Mouse (Mus musculus) mature B cell (primary cell): ENCODE measurements around the gene Cdc25b.

Source experiments
- in situ Hi-C: fragments of 300-500 bp; cut with MboI; formaldehyde crosslinking; loops from 2 replicates; pipeline ENCODE4 v1.14.3; 2019

Cdc25b gene

DNA sequence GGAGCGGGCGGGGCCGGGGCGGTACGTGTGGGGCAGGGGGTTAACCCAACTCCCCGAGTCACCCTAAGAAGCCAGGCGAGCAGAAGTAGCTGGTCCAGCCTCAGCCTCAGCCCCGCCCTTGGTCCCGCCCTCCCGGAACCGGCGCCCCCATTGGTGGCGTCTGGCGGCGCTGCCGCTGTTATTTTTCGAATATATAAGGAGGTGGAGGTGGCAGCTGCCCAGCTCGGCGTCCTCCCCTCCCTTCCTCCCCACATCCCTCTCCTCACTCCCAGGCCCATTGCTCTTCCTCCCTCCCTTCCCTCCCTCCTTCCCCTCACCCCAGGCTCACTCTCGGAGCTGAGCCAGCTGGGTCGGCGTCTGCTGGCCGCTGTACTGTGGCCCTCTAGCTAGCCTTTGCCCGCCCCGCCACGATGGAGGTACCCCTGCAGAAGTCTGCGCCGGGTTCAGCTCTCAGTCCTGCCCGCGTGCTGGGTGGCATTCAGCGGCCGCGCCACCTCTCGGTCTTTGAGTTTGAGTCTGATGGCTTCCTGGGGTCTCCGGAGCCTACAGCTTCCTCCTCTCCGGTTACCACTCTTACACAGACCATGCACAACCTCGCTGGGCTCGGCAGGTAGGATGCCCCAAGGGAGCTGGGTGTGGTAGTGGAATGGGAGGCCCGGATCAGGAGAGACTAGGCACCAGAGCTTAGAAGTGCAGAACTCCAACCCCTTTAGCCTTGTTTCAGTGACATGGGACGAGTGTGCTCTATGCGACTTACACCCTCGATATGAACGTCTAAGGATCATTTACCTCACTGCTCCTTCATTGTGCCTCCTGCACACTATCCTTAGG lies at the start of gene Cdc25b, which contains the start of gene Spef1:
Cdc25b (plus strand) TSS at position 179 of the 831 bp plus-strand sequence.
Spef1 (minus strand) TSS at position 512 of the 831 bp plus-strand sequence.
- in situ Hi-C loops = no loop called here

DNA sequence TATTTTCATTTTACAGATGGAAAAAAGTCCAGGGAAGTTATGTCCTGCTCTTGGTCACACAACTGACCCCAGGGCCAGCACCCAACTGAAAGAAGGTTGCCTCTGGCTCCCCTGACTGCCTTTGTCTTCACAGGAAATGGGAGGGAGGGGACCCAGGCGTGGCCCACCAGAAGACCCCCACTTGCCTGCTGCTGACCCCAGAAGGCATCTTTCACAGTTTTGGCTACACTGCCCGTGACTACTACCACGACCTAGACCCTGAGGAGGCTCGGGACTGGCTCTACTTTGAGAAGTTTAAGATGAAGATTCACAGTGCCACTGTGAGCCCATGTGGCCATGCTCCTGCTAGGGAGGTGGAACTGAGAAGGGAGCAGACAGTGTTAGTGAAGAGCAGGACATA lies 48.5 kb upstream of the Cdc25b start:
- in situ Hi-C loops = no loop called here

DNA sequence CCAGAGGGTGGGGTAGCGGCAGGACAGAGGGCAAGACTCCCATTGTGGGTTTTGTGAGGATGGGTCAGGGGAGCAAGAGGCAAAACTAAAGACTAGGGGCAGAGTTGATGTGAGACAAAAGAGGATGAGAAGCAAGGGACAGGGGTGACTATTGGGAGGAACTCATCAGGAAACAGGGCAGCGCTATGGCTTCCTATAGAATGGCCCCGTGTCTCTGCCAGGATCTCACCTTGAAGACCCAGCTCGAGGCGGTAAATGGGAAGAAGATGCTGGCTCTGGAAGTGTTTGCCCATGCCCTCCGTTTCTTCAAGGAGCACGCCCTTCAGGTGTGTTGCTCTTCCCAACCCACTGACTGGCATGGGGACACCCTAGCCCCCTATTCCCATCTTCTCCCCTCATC lies 48.0 kb upstream of the Cdc25b start:
- in situ Hi-C loops = no loop called here

DNA sequence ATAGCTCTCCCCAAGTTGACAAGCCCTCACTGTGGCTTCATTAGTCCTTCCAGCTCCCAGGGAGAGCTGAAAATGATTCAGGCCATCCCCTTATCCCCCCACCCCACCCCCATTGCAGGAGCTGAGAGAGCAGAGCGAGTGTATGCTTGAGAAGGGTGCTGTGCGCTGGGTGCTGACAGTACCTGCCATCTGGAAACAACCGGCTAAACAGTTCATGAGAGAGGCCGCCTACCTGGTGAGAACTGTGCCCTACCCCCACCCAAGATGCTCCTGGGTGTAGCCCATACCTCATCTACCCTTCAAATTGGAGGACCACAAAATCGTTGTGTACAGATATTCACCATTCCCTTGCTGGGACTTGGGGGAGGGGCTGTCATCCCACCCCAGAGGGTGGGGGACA lies 47.5 kb upstream of the Cdc25b start:
- in situ Hi-C loops = no loop called here

DNA sequence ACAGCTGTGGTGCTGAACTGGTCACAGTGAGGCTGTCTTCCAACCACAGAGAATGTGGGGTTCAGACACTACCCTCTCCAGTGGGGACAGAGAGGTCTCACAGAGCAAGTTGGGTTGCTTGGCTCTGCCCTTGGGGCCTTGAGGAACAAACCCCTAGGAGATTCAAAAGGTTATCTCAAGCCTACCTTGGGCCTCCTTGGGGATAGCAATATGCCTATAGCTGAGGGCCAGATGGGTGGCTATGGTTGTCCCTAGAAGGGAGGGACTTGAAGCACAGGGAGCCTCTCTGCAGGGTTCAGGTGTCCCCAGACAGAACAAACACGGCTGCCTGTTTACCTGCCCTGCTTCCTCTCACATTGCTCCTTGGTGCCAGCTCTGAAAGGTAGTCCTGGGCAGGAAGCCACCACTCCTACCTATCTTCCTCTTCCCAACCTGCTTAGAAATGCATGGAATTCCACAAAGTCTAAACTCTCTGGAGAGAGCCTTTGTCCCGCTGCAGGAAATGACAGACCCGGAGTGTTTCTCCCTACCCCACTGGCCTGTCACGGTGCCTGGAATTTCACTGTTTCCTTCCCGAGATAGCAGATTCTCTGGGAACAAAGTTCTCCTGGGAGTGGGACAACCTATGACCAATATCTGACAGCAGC lies 46.7 kb upstream of the Cdc25b start:
- in situ Hi-C loops = no loop called here

DNA sequence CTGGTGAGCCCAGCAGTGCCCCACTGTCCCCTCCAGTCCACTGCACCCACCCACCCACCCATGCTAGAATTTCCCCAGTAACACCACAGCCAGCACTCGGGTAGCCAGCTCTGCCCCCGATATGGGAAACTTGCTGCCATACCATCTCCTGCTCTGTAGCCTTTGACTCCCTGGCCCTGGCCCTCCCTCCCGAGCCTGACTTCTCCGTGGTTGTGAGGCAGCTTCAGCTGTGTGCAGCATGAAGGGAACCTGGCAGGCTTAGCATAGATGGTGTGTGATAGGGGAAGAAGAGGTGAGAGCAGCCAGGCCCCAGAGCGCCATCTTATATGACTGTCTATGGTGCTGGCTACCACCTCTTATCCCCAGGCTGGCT lies 46.2 kb upstream of the Cdc25b start:
- in situ Hi-C loops = no loop called here

DNA sequence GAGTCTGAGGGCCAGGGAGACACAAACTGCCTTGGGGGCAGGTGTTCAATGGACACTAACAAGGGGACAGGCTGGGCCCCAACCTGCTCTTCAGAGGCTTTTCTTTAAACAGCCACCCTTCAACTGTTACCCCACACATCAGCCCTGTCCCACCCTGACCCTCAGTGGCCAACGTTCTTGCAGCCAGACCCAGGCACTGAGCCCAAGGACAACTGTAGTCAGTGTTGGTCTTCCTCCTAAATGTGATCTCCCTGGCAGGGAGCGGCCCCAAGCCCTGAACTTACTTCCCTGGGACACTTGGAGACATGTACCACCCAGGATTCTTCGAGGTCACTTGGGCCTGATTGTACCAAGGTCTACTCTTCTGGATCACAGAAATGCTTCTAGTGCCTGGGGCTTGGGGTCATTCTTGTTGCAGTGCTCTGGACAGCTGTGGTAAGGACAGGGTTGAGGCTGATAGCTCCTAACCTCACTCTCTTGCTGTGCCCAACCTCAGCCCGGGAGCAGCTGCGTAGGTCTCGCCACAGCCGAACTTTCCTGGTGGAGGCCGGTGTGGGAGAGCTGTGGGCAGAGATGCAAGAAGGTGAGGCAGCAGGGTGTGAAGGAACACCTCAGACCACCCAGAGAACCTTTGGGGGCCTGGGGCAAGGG lies 45.3 kb upstream of the Cdc25b start:
- in situ Hi-C loops = no loop called here

DNA sequence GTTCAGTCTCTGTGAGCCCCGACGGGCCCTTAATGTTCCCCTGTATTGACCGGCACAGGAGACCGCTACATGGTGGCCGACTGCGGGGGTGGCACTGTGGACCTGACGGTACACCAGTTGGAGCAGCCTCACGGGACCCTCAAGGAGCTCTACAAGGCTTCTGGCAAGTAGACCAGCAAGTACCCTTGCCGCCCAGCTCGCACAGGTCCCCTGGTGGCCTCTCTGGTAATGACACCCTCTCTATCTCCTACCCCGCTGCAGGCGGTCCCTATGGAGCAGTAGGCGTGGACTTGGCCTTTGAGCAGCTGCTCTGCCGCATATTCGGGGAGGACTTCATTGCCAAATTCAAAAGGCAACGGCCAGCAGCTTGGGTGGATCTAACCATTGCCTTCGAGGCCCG lies 44.2 kb upstream of the Cdc25b start:
- in situ Hi-C loops = no loop called here

DNA sequence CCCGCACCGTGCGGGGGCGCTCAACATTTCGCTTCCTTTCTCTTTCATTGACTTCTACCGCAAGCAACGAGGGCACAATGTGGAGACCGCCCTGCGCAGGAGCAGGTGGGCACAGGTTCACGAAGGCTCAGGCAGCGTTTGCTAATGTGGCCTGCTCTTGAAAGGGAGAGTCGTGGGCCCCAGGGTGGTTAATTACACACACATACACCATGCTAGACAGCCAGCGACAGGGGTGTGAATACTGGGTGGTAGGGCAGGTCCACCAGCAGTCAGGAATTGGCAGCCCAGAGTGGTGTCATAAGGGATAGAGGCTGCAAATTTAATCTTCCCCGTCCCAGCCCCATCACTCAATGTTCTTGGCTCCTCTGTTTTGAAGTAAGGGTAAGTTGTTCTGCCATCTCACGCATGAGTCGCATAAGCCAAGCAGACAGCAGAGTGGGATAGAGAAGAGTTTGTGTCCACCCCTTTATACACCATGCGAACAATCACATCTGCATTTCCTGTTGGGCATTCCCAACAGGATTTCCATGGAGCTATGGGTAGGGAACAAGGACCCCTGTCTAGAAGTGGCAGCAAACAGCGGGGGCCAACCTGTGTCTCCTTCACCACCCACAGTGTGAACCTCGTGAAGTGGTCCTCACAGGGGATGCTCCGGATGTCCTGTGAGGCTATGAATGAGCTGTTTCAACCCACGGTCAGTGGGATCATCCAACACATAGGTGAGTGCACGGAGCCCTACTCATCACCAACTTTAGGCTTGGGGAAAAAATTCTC lies 43.6 kb upstream of the Cdc25b start:
- in situ Hi-C loops = no loop called here

DNA sequence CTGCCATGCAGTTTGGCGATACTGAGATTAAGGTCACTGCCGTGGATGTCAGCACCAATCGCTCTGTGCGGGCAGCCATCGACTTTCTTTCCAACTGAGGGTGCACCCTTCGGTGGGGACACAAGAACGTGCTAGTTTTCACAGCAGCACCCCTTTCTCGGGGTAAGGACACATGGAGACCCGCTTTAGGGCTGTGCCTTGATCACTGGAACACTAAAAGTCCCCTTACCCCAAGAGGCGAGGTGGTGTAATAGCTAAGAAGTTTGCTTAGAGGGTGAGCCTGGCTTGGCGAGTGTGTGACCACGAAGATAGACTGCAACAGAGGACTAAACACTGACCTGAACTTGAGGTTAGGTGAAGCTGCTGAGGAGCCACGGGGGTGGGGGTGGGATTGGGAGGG lies 41.6 kb upstream of the Cdc25b start:
- in situ Hi-C loops = no loop called here

DNA sequence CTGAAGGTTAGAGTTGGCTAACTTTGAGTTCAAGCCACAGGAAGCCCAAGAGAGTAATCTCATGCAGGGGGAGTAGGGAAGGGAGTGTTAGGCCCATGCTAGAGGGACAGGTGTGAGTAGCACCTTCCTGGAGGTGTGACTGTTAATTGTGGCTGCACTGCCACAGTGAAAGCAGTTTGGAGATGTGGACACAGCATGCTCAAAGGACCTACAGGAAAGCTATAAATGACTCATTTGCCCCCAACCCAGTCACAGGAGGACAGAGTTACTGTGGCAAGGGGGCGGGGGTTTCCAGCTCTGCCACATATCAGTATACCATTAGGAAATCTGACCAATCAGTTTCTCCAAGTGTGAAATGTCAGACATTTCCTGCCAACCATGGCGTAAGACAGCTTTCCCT lies 41.2 kb upstream of the Cdc25b start:
- in situ Hi-C loops = no loop called here

DNA sequence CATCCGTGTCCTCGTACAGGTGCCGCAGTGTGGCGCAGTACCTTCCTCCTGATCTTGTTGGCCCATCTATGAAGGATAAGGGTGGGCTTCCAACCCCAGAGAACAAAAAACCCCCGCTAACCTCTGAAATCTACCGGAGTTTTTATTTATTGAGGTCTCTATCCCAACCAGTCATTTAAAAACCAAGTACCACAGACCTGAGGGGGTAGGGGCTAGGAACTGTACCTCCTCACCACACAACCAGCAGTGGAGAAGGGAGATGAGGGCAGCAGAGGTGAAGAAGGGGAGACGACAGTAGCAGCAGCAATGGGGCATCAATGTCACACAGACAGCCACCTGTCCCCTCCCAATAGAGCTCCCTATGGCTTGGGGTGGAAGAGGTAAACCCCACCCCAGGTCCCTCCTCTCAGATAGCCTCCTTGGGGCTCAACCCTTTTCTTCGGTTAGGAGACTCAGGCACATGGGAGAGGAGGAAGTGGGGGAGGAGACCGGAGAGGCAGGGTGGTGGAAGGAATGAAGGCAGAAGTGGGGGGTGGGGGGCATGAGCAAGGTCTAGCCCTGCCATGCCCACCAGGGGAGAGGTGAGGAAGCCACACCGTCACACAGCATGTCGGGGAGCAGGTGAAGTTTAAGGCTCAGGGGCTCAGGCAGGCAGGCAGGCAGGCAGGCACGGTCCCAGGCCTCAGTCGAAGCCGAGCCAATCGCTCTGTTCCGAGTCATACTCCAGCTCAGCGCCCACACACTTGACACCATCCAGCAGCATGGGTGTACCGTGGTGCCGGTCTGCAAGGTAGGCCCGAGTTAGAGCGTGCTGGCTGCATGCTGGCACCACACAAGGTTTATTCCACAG lies 40.3 kb upstream of the Cdc25b start:
- in situ Hi-C loops = no loop called here

DNA sequence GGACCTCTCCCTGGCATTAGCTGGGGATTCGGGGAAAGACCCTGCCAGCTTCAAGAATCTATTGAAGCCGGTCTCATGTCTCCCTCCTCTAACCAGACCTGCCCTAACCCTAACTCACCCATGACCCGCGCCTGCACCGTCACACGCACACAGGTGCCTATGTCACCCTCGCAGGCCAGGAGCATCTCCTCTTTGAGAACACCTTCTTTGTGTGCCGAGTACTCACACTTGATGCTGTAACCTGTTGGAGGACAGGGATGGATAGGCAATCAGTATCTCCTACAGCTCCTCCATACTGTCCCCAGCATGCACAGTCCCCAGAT lies 39.7 kb upstream of the Cdc25b start:
- in situ Hi-C loops = no loop called here

DNA sequence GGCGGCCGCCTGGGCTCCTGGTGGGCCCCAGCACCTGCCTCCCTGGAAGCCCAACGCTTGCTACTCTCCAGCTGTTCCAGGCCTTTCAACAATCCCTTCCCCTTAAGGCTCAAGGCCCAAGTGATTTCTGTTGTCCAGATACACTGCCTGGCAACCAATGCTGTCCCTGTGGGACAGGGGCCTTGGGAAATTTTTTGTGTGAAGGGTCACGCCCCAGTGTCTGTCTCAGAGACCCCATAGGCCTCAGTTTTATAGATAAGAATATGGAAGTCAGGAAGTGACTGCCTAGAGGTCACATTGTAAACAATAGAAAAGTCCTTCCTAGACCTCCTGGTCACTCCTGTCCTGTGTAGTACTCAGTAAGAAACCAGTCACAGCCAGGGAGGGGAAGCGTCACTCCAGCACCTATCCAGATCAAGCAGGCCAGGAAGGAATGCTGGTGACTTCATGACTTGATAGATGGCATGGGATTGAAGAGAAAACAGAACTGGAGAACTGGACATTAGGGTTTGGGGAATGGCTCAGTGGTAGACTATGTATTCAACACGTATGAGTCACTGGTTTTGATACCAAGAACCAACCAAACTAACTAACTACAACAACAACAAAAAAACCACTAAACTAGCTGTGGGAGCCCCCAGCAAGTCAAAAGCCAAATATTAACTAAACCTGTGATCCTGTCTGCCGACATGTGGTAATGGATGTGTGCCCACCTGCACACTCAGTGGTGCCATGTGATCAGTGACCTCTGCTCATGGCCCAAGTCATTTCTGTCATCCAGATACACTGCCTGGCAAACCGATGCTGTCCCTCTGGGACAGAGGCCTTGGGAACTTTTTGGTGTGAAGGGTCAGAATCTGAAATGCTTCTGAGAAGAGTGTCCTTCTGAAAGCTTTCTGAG lies 38.1 kb upstream of the Cdc25b start:
- in situ Hi-C loops = no loop called here

DNA sequence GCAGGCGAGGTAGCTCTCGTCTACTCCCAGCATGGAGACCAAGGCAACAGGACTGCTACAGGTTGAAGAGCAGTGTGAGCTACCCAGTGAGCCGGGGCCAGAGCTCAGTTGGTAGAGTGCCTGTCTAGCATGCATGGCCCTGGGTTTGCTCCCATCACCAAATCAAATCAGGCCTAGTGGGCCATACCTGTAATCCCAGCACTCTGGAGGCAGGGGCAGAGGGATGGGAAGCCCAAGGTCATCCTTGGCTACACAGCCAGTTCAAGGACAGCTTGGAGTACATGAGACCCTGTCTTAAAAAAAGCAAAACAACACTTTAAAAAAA lies 37.5 kb upstream of the Cdc25b start:
- in situ Hi-C loops = no loop called here

DNA sequence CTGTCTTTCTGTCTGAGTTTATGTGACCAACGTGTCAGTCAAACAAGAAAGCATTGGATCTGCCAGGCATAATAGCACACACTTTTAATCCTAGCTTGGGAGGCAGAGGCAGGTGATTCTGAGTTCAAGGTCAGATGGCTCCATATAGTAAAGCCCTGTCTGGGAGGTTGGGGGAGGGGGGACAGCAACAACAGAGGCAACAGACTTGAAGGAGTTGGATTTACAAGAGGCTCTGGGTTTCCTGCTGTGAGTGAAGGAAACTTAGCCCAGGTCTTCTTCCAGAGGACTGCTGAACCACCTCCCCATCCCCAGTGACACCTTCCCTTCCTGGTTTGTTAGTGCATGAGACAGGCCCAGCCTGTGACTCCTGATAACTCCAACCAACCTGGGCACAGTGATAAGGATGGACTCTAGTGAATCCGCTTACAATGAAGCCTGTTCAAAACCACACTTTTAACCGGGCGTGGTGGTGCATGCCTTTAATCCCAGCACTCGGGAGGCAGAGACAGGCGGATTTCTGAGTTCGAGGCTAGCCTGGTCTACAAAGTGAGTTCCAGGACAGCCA lies 34.5 kb upstream of the Cdc25b start:
- in situ Hi-C loops = no loop called here

DNA sequence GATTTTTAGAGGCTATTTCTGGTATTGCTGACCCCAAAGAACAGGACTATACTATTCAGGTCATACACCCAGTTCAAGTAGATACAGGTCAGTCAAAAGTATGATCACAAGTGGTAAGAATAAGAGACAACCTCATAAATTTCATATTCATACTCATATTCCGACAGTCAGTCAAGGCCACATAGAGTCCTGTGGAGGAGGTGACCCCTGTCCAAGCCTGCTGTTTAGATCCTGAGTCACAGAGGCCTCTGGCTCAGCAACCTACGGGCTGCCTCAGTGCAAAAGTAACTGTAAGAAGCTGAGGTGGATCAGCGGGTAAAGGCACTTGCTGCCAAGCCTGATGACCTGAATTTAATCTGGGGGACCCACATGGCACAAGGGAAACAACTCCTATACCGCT lies 32.7 kb upstream of the Cdc25b start:
- in situ Hi-C loops = no loop called here

DNA sequence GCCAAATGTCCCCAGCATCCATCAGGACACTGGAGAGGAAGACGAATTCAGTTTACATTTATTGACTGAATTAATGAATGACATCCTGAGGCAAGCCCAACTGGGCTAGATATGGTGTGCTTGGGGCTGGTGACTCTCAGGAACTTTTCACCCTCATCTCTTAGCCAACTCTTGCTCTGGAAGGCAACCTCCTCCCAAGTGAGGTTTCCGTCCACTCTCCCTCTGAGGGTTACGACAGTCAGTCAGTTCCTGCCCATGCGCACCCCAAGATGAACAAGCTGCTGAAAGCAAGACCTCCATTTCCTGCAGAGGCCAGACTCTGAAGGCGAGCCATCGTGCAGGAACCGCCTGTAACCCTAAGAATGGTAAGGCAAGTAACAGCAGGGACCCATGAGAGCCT lies 29.8 kb upstream of the Cdc25b start:
- in situ Hi-C loops = no loop called here

DNA sequence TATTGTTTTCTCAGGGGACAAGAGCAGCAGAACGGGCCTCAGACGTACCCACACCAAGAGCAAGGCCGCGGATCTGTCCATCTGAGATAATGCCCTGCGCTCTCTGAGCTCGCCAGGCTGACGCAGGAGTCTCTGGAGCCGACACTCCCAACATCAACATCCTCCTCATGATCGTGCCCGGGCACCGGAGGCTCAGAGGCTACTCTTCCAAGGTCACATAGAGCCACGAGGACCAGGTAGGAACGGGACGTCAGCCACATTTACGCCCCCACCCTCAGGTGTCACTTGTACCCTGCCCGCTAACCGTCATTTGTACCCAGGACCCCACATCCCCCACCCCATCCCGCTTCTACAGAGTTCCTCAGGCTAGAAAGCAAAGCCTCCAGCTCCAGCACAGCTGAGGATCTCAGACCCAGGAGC lies 27.2 kb upstream of the Cdc25b start:
- in situ Hi-C loops = no loop called here

DNA sequence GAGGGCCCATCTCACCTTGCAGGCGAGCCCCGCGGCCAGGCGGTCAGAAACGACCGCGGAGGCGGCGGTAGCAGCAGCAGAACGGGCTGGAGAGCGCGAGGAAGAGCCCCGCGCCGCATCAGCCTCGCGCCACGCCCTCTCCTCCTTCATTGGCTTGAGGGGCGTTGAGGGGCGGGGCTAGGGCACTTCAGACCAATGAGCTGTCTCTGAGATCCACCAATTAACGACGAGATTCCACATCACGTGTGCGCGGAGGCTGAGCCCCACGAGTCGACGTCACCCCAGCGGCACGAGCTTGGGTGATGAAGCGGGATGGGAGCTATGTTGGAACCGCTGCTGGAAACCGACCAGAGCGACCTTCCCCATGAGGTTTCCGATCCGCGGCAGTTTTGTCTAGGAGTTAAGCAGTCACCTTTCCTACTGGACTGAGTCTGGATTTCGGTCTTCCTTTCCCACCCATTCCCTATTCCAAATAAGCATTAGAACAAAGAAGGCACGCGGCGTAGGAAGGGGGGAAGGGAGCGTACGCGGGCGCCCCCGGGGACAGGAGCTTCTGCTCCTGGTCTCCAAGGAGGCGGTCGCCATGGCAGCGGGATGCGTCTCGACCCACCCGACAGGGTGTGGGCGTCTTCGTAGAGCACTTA lies 26.7 kb upstream of the Cdc25b start, which contains the start of gene 1700037H04Rik:
1700037H04Rik (minus strand) TSS at position 144 of the 644 bp plus-strand sequence.
- in situ Hi-C loops = no loop called here
